Mouse (Mus musculus) kidney, embryonic 15.5 days (tissue): ENCODE measurements around the gene Ank2. TPM values are rescaled to one million over a fixed set of nuclear protein-coding genes. Genes with fewer than 3 reads are reported as not detected.
"Not testable (repeated sequence)": the region's sequence is repeated elsewhere in the genome, so short reads cannot be mapped to it uniquely, and the experiment has no call there.

ENCODE experiments used
- ATAC-seq: fragments of 200-750 bp; cut with Nextera tagmentation; replicated peaks from 2 replicates; pipeline ENCODE4 v1.8.0; 2017; ENCODE audit warnings: moderate TSS enrichment; ENCODE audit not compliant: low FRiP score
- H3K27ac ChIP-seq: fragments of 300-500 bp; sonication (generic); 2 replicates; pipeline ENCODE4 v1.5.1; 2015; ENCODE audit warnings: mild to moderate bottlenecking, inconsistent platforms
- H3K27me3 ChIP-seq: fragments of 300-500 bp; sonication (generic); 2 replicates; pipeline ENCODE4 v1.6.1; 2015; ENCODE audit warnings: inconsistent platforms
- H3K36me3 ChIP-seq: fragments of 300-500 bp; sonication (generic); 2 replicates; pipeline ENCODE4 v1.6.1; 2015; ENCODE audit warnings: inconsistent platforms
- H3K4me1 ChIP-seq: fragments of 300-500 bp; sonication (generic); 2 replicates; pipeline ENCODE4 v1.6.1; 2015; ENCODE audit warnings: inconsistent platforms
- H3K4me2 ChIP-seq: fragments of 300-500 bp; sonication (generic); 2 replicates; pipeline ENCODE4 v1.6.1; 2015; ENCODE audit warnings: moderate library complexity, mild to moderate bottlenecking, inconsistent platforms
- H3K4me3 ChIP-seq: fragments of 300-500 bp; sonication (generic); replicated peaks from 2 replicates; pipeline ENCODE4 v1.5.1; 2015; ENCODE audit warnings: mild to moderate bottlenecking, inconsistent platforms
- H3K9ac ChIP-seq: fragments of 300-500 bp; sonication (generic); 2 replicates; pipeline ENCODE4 v1.6.1; 2015; ENCODE audit warnings: mild to moderate bottlenecking, inconsistent platforms
- H3K9me3 ChIP-seq: fragments of 300-500 bp; sonication (generic); replicated peaks from 2 replicates; pipeline ENCODE4 v1.6.1; 2016; ENCODE audit warnings: inconsistent platforms
- WGBS: fragments of 180-500 bp; shearing (Covaris S2); methylation state at CpG from one replicate; pipeline ENCODE4 v1.1.7; 2015; ENCODE audit warnings: mixed read lengths; 5-methylcytosine and 5-hydroxymethylcytosine counted together
- polyA plus RNA-seq: library from polyadenylated mRNA; unstranded; fragments of >200 nt; fragmentation: Nextera tagmentation; extraction: Ambion mirVana; gene quantifications from 2 replicates; pipeline ENCODE4 v1.2.1, GENCODE M21; 2015

Gene Ank2
- polyA plus RNA-seq, 1 experiment from 2014 or later: 12.2 TPM

GRCm38 (mm10) chr3:127515251-127515650, 16.1 kb upstream of the Ank2 start:
- H3K27me3 ChIP-seq: no peaks in the 10 kb centered on the region
- no peak overlapping the region for H3K4me2 ChIP-seq
- no peak overlapping the region for H3K9ac ChIP-seq
- no peak overlapping the region for H3K27ac ChIP-seq
- H3K4me1 ChIP-seq: no peaks in the 10 kb centered on the region
- H3K9me3 ChIP-seq: no peaks in the 10 kb centered on the region
- H3K36me3 ChIP-seq: no peaks in the 10 kb centered on the region
- 95% methylated on average over 1 of the region's 1 CpGs for WGBS
- H3K4me3 ChIP-seq: no peak overlapping the region
- no peak for ATAC-seq

DNA sequence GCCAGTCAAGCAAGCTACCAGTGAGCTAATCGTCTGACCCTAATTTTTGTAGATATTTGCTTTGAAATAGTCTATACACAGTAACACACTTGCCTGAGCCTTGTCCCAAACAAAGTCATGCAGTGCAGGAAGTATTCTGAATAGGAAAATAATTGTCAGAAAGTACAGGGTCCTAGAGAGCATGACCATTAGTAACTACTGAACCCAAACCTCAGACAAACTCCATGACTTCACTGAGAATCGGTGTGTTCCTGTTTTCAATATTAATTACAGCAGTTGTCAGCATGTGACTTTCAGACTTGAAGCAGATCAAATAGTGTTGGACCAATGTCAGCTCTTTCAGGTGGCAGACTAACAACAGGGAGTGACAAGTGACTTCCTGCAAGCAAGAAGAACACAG, 14.5 kb upstream of the Ank2 start:
- Histone ChIP-seq H3K27ac (no peak overlapping the region), H3K9ac (no peak overlapping the region), H3K36me3 (no peaks in the 10 kb centered on the region), H3K9me3 (no peaks in the 10 kb centered on the region), H3K4me2 (no peak overlapping the region), H3K4me3 (no peak overlapping the region), H3K27me3 (no peaks in the 10 kb centered on the region), H3K4me1 (no peaks in the 10 kb centered on the region)
- no peak for ATAC-seq
- 79% methylated on average over 2 of the region's 2 CpGs for WGBS

GRCm38 (mm10) chr3:127512794-127513335, 13.7 kb upstream of the Ank2 start:
- no peak overlapping the region for H3K4me2 ChIP-seq
- no peaks in the 10 kb centered on the region for H3K9me3 ChIP-seq
- H3K4me1 ChIP-seq: no peaks in the 10 kb centered on the region
- no peak overlapping the region for H3K27ac ChIP-seq
- H3K4me3 ChIP-seq: no peak overlapping the region
- WGBS: 72% methylated on average over 15 of the region's 15 CpGs
- no peak overlapping the region for H3K9ac ChIP-seq
- no peaks in the 10 kb centered on the region for H3K36me3 ChIP-seq
- no peaks in the 10 kb centered on the region for H3K27me3 ChIP-seq
- ATAC-seq: no peak

GRCm38 (mm10) chr3:127511786-127512746, 12.9 kb upstream of the Ank2 start:
- H3K27ac ChIP-seq: no peak overlapping the region
- H3K36me3 ChIP-seq: no peaks in the 10 kb centered on the region
- no peak overlapping the region for H3K9ac ChIP-seq
- no peak overlapping the region for H3K4me3 ChIP-seq
- ATAC-seq: no peak
- no peaks in the 10 kb centered on the region for H3K9me3 ChIP-seq
- H3K4me1 ChIP-seq: no peaks in the 10 kb centered on the region
- no peaks in the 10 kb centered on the region for H3K27me3 ChIP-seq
- 82% methylated on average over 12 of the region's 12 CpGs for WGBS
- H3K4me2 ChIP-seq: no peak overlapping the region

- Histone ChIP-seq H3K9me3 (no peaks in the 10 kb centered on the region), H3K9ac (no peak overlapping the region), H3K4me1 (no peaks in the 10 kb centered on the region), H3K36me3 (no peaks in the 10 kb centered on the region), H3K27ac (no peak overlapping the region), H3K27me3 (no peaks in the 10 kb centered on the region), H3K4me3 (no peak overlapping the region), H3K4me2 (no peak overlapping the region)
- WGBS: 81% methylated on average over 15 of the region's 15 CpGs
- ATAC-seq: no peak
These were observed 9.0 kb upstream of the Ank2 start for GRCm38 (mm10) chr3:127507878-127508783.

- no peak overlapping the region for H3K27ac ChIP-seq
- ATAC-seq: peak; percentile 76
- peaks cover 17% of the 10 kb centered on the region for H3K4me1 ChIP-seq
- no peaks in the 10 kb centered on the region for H3K9me3 ChIP-seq
- H3K36me3 ChIP-seq: no peaks in the 10 kb centered on the region
- H3K4me3 ChIP-seq: peak overlapping the region; percentile 62
- peak overlapping the region; percentile 54 for H3K9ac ChIP-seq
- peak overlapping the region; percentile 100 for H3K4me2 ChIP-seq
- under 1% methylated on average over 23 of the region's 23 CpGs for WGBS
- peaks cover 41% of the 10 kb centered on the region for H3K27me3 ChIP-seq
These were observed 881 bp downstream of the Ank2 start for GRCm38 (mm10) chr3:127498197-127498741.

DNA sequence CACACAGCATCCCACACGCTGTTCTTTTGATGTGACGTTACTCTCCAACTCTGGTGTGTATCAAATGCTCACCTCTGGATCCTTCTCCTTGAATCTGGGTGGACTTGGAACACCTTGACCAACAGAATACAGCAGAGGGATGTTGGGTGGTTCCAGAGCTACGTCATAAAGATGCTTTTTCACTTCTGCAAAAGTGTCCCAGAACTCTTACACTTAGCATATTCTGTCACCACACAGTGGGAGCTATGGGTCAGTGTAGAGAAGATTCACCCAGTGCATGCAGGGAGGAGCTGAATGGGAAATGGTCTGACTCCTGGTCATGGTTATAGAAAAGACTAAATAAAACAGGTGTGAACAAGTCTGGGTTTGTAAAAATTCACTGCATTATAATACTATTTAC, 6.5 kb downstream of the Ank2 start:
- H3K9ac ChIP-seq: no peak overlapping the region
- 84% methylated on average over 3 of the region's 3 CpGs for WGBS
- H3K4me3 ChIP-seq: no peak overlapping the region
- no peaks in the 10 kb centered on the region for H3K4me1 ChIP-seq
- peaks cover 7% of the 10 kb centered on the region for H3K27me3 ChIP-seq
- no peaks in the 10 kb centered on the region for H3K36me3 ChIP-seq
- no peaks in the 10 kb centered on the region for H3K9me3 ChIP-seq
- no peak for ATAC-seq
- no peak overlapping the region for H3K4me2 ChIP-seq
- H3K27ac ChIP-seq: no peak overlapping the region

DNA sequence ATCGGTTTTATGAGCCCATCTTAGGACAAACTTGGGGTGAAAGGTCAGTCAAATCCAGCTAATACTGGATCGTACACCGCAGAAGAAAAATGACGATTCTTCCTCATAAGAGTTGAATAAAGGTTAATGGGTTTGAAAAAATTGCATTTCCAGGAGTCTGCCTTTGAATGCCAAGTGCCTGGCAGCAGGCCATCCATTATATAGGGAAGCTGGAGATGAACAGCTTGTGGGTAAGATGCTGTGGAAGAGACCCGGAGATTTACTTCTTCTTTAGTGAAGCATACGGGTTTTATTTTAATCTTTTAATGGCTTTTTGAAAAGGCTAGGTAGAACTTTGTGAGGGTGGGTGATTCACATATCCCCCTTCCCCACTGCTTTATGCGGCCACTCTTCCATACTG, 11.8 kb downstream of the Ank2 start:
- Histone ChIP-seq H3K9ac (no peak overlapping the region), H3K9me3 (no peaks in the 10 kb centered on the region), H3K36me3 (no peaks in the 10 kb centered on the region), H3K27ac (no peak overlapping the region), H3K4me1 (no peaks in the 10 kb centered on the region), H3K4me2 (no peak overlapping the region), H3K27me3 (no peaks in the 10 kb centered on the region), H3K4me3 (no peak overlapping the region)
- ATAC-seq: no peak
- WGBS: 84% methylated on average over 7 of the region's 7 CpGs

DNA sequence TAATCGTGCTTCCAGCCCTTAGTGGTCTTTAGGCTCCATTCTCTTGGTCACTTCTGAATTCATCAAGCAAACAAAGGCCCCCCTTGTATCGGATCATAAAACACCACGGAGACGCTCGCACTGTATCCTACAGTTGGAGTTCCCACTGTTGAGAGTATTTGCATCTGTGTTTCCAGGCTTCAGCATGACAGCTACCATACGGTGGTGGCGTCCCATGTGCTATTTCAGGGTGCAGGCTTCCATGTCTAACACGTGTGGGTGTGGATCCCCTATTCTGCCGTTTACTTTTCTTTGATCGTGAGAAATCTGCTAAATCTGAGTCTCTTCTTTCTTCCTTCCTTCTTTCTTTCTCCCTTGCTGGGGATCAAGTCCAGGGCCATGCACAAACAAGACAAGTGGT, 14.0 kb downstream of the Ank2 start:
- no peak overlapping the region for H3K9ac ChIP-seq
- WGBS: 53% methylated on average over 10 of the region's 10 CpGs
- no peak for ATAC-seq

DNA sequence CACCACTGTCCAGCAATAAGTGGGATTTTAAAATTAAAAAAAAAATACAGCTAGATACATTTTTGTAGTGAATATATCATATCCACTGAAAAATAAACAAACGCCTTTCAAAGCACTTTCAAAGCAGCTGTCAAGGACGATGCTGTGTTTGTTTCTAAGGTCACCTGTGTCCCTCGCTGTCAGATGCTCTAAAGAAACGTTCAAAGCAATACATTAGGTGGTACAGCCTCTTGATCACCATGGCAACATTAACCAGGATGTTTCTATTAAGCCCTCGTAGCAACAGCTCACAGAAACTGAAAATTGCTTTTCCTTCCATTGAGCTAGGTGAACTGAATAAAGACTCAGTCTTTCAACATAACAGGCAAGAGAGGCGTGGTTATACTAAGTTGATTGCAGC, 17.5 kb downstream of the Ank2 start:
- H3K36me3 ChIP-seq: no peaks in the 10 kb centered on the region
- H3K4me3 ChIP-seq: no peak overlapping the region
- H3K27ac ChIP-seq: no peak overlapping the region
- no peaks in the 10 kb centered on the region for H3K4me1 ChIP-seq
- no peak for ATAC-seq
- H3K9me3 ChIP-seq: no peaks in the 10 kb centered on the region
- H3K4me2 ChIP-seq: no peak overlapping the region
- 73% methylated on average over 6 of the region's 6 CpGs for WGBS
- H3K27me3 ChIP-seq: no peaks in the 10 kb centered on the region
- H3K9ac ChIP-seq: no peak overlapping the region

More for the DNA sequence above, 14.0 kb downstream of the Ank2 start:
- Histone ChIP-seq H3K4me1 (no peaks in the 10 kb centered on the region), H3K4me2 (no peak overlapping the region), H3K27ac (no peak overlapping the region), H3K9me3 (no peaks in the 10 kb centered on the region), H3K27me3 (no peaks in the 10 kb centered on the region), H3K36me3 (no peaks in the 10 kb centered on the region), H3K4me3 (no peak overlapping the region)

GRCm38 (mm10) chr3:127480369-127480768, 18.8 kb downstream of the Ank2 start:
- 56% methylated on average over 5 of the region's 5 CpGs for WGBS

More at GRCm38 (mm10) chr3:127480369-127480768, 18.8 kb downstream of the Ank2 start:
- H3K27ac ChIP-seq, H3K9ac ChIP-seq, H3K27me3 ChIP-seq, H3K4me2 ChIP-seq, H3K36me3 ChIP-seq, H3K4me3 ChIP-seq, ATAC-seq, H3K9me3 ChIP-seq, H3K4me1 ChIP-seq: not testable (repeated sequence)
